Mouse (Mus musculus): ENCODE measurements around the gene Fuca1. TPM values are rescaled to one million over a fixed set of nuclear protein-coding genes. Genes with fewer than 3 reads are reported as not detected.

The Fuca1 gene
- polyA plus RNA-seq (2014; fragmentation: Illumina TruSeq; extraction: RNeasy Lipid Tissue Mini Kit (QIAGEN cat#74804)): 13.7 TPM

DNA sequence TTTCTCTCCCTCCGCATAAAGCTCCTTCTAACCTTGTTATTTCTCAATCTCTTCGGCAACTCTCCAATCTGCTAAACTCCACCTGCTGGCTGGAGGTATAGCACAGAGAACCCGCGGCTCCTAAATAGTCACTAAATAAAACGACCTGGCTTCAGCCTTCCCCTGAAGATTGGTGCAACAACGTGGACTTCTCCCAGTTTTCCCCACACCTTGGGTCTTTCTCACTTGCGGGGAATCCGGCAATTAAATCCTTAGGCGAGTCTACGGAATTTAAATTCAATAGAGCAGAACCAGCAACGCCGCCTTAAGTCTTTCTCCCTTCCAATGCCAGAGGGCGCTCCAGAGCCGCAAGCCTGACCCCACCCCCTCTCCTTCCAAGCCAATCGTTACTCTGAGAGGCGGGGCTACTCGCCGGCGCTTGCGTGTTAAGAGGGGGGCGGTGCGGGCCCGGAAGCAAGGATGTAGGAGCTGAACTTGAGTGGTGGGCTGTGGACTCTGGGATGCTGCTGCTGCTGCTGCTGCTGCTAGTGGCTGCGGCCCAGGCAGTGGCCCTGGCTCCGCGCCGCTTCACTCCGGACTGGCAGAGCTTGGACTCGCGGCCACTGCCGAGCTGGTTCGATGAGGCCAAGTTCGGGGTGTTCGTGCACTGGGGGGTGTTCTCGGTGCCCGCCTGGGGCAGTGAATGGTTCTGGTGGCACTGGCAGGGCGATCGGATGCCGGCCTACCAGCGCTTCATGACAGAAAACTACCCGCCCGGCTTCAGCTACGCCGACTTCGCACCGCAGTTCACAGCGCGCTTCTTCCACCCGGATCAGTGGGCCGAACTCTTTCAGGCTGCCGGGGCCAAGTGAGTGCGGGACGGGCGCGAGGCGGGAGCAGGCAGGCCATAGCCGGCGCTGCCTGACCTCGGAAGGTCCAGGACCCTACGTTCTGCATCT, at the start of gene Fuca1:
Gene Fuca1, plus strand, starts transcription at position 432 of the 938 bp plus-strand sequence.

DNA sequence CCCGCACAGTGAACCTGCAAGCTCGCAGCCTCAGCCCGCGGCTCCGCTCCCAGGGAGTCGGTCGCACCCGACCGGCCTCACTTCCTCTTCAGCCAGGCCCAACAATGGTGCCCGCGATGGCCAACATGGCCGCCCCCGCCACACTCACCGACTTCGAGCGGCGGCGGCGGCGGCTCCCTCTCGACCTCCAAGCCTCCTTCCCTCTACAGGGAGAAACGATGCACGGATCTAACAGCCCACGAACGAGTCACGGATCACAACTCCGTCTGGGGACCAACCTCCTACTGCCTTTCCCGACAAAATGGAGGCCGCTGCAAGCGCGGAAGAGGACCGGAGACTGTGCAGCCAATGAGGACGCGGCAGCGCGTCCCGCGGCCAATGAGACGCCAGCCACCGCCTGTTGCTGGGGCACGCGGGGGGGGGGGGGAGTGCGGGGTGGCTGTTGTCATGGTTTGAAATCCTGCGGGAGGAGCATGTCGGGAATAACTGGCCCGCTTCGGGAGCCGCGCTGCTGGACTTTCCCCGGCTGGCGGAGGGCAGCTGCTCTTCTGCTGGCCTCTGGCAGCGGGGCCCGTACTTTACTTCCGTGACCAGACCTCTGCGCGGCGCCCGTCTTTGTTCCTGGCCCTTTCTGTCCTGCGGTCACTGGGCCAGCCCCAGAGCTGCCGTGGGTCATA, 46.9 kb upstream of the Fuca1 start, which contains the start of gene Pnrc2:
Gene Pnrc2, minus strand, starts transcription at position 325 of the 677 bp plus-strand sequence.

DNA sequence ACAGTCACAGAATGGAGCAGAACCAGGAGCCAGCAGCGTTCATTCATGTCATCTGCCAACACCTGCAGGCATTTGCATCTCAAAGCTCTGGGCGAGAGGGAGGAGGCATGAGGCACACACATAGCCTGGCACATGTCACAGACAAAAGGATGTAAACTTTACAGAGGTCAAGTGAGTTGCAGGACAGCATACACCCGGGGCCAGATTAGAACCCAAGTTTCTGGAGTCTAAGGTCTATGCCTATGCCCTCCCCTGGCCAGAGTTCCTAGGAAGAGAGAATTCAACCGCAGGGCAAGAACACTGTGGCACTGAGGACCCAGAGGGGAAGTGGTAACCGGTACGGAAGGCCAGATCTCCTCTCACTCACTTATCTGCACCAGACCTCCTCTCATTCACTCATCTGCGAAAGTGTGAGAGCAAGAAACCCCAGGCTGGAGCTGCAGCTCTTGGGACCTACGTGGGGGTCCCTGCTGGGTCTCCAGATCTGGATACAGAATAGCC, 25.4 kb upstream of the Fuca1 start, which contains the start of gene Cnr2:
Gene Cnr2, plus strand, starts transcription at position 324 of the 501 bp plus-strand sequence.

DNA sequence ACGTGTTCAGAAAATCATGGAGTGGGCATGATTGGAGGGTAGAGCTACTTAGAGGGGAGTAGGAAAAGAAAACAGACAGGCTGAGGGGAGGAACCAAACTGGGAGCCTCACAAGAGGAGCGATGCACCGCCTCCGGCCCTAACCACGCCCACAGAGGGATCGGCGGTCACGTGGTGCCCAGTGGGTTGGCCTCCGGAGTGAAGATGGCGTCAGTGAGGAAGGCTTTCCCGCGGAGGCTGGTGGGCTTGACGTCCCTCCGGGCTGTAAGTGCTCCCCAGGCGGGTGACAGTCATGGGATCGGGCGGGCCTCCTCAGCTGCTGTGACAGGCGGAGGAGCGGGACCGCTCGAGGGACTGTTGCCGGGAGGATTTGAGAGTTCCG, 25.7 kb downstream of the Fuca1 start, which contains the start of gene Hmgcl:
Gene Hmgcl, plus strand, starts transcription at position 171 of the 381 bp plus-strand sequence.

DNA sequence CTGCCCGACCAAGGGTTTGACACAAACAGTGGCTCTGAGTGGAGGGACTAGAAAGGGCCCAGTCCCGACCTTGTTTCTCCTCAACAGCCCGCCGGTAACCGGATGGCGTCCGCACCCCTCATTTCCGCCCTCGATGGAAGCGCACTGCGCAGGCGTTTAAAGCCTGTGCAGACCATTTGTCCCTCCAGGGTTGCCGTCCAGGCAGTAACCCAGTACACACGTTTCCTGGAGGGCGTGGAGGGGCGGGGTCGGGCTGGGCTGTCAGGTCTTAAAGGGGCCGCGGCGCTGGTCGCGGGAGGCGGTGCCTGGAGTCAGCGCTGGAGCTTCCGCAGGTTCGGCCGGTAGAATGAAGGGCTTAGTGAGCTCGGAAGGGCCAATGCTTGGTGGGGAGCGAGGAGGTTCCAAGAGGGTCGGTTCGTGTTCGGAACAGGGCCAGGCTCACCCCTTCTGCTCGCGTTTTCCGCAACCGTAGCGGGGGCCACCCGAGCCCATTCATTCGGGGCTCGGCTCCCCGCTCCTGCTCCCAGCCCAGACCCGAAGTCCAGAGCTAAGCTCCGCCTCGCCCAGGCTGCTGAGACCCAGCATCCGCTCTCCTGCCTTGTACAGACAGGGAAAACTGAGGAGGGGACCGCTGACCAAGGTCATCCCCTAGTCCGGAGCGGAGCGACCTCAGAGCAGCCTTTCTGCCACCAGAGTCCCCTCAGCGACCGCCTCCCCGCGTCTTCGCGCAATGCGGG, 43.1 kb downstream of the Fuca1 start, which contains the start of gene Gale:
Gene Gale, plus strand, starts transcription at position 271 of the 737 bp plus-strand sequence.

DNA sequence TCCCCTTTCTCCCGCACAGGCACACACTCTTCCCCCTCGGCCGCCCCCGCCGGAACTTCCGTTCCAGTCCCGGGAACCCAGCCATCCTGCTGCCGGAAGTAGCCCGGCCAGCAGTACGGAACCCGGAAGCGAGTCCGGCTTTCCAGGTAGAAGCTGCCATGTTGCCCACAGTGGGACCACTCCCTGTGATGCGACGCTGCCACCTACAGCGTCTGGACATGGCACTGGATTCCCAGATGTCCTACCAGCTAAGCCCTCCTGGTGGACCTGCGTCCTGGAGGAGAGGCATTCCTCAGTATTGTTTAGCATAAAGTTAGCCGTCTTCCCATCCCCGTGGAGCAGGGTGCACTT, 52.0 kb downstream of the Fuca1 start, which contains the start of gene Lypla2:
Gene Lypla2, minus strand, starts transcription at position 71 of the 351 bp plus-strand sequence.

DNA sequence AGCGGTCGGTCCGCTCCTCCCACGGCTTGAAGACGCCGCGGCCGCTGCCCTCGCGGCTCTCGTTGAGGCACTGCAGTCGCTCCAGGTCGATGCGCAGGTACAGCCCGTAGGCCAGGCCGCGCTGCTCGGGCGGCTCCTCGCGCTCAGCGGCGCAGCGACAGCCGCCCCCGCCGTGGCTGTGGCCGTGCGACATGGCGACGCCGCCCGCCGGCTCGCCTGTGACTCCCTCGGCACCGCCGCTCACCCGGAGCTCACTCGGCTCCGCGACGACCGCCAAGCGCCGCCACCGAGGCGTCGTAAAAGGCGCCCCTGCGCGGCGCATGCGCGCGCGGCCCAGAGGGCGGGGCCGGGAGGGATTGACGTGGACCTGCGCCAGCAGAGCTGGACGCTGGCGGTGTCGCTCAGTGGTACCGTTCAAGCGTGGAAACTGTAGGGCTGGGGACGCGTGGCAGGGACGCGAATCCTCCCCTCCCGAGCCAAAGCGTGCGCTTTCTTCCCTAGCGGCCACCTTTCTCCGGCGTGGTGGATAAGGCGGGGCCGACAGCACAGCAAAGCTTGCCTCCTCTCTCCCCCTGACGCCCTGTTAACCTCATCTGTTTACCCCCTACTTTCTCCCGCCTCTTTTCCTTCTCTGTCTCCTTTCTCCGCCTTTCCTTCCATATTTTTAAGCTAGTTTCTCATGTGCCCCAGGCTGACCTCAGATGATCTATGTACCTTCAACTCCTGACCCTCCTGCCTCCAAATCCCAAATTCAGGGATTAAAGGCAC, 66.6 kb downstream of the Fuca1 start, which contains the start of gene Pithd1:
Gene Pithd1, minus strand, starts transcription at position 322 of the 768 bp plus-strand sequence.

Other genes starting within 250 kb of the Fuca1 start
- gene Ifnlr1, start 234.4 kb upstream of the Fuca1 start, polyA plus RNA-seq (2014; fragmentation: Illumina TruSeq; extraction: RNeasy Lipid Tissue Mini Kit (QIAGEN cat#74804)): 0.57 TPM
- gene Il22ra1, start 192.6 kb upstream of the Fuca1 start, polyA plus RNA-seq (2014; fragmentation: Illumina TruSeq; extraction: RNeasy Lipid Tissue Mini Kit (QIAGEN cat#74804)): not detected
- gene Myom3, start 161.0 kb upstream of the Fuca1 start, polyA plus RNA-seq (2014; fragmentation: Illumina TruSeq; extraction: RNeasy Lipid Tissue Mini Kit (QIAGEN cat#74804)): not detected
- 390 TPM for gene Srsf10, start 65.0 kb upstream of the Fuca1 start, polyA plus RNA-seq (2014; fragmentation: Illumina TruSeq; extraction: RNeasy Lipid Tissue Mini Kit (QIAGEN cat#74804))
- gene Pnrc2, start 46.9 kb upstream of the Fuca1 start, polyA plus RNA-seq (2014; fragmentation: Illumina TruSeq; extraction: RNeasy Lipid Tissue Mini Kit (QIAGEN cat#74804)): 481 TPM
- gene Cnr2, start 25.3 kb upstream of the Fuca1 start, polyA plus RNA-seq (2014; fragmentation: Illumina TruSeq; extraction: RNeasy Lipid Tissue Mini Kit (QIAGEN cat#74804)): 0.34 TPM
- 3.6 TPM for gene Hmgcl, start 25.7 kb downstream of the Fuca1 start, polyA plus RNA-seq (2014; fragmentation: Illumina TruSeq; extraction: RNeasy Lipid Tissue Mini Kit (QIAGEN cat#74804))
- not detected for gene Gale, start 43.0 kb downstream of the Fuca1 start, polyA plus RNA-seq (2014; fragmentation: Illumina TruSeq; extraction: RNeasy Lipid Tissue Mini Kit (QIAGEN cat#74804))
- not detected for gene Lypla2, start 51.9 kb downstream of the Fuca1 start, polyA plus RNA-seq (2014; fragmentation: Illumina TruSeq; extraction: RNeasy Lipid Tissue Mini Kit (QIAGEN cat#74804))
- gene Pithd1, start 66.5 kb downstream of the Fuca1 start, polyA plus RNA-seq (2014; fragmentation: Illumina TruSeq; extraction: RNeasy Lipid Tissue Mini Kit (QIAGEN cat#74804)): 34.8 TPM
- gene Eloa, start 101.0 kb downstream of the Fuca1 start, polyA plus RNA-seq (2014; fragmentation: Illumina TruSeq; extraction: RNeasy Lipid Tissue Mini Kit (QIAGEN cat#74804)): 21.2 TPM
- gene Rpl11, start 132.7 kb downstream of the Fuca1 start, polyA plus RNA-seq (2014; fragmentation: Illumina TruSeq; extraction: RNeasy Lipid Tissue Mini Kit (QIAGEN cat#74804)): 412 TPM
- gene Id3, start 222.8 kb downstream of the Fuca1 start, polyA plus RNA-seq (2014; fragmentation: Illumina TruSeq; extraction: RNeasy Lipid Tissue Mini Kit (QIAGEN cat#74804)): 9.9 TPM